15 mouse cellular contexts compared by ENCODE assay signal in genomic region chr3:141660065-141661062, GRCm38 (mm10).
DNase-seq lines count a peak whose midpoint lies in the region; ATAC-seq and TF ChIP-seq lines count a peak whose summit lies in the region.
"Had no signal": no experiment of that assay in that cellular context is flagged by ENCODE, and none has a peak within 500 bp of the region (broad histone marks: within the 10 kb centered on the region; RNA-seq: fewer than 3 reads in every experiment).

No protein-coding gene starts in this region.

- H3K27ac ChIP-seq in heart, embryonic 11.5 days (ENCODE audit: low read depth, low read length) = no peak overlapping the region
- no peak overlapping the region for H3K27ac ChIP-seq in kidney, postnatal 0 days
- H3K27ac ChIP-seq in thymus, adult 2 months (ENCODE audit: control insufficient read depth, insufficient read depth, low read length) = no peak overlapping the region
- H3K27ac ChIP-seq: embryonic facial prominence, embryonic 13.5 days; forebrain, embryonic 10.5 days; liver, embryonic 14.5 days; neural tube, embryonic 13.5 days had no signal

- no peak for TF ChIP-seq POLR2A in thymus, adult 2 months (IDR thresholded peaks at IDR 0.05; ENCODE audit: control insufficient read depth, extremely low read depth, insufficient read depth, low read length, poor library complexity)

- H3K4me3 ChIP-seq in heart, embryonic 11.5 days (ENCODE audit: low read depth, low read length) = no peak overlapping the region
- H3K4me3 ChIP-seq in kidney, postnatal 0 days (replicated peaks; ENCODE audit: low read depth, low read length) = no peak overlapping the region
- H3K4me3 ChIP-seq in thymus, adult 2 months (ENCODE audit: control insufficient read depth, insufficient read depth, low read length) = no peak overlapping the region
- H3K4me3 ChIP-seq: embryonic facial prominence, embryonic 13.5 days; forebrain, embryonic 10.5 days; megakaryocyte, embryonic 14.5 days; neural tube, embryonic 13.5 days had no signal

- peak; percentile 63; the same call in 1 of the 2 replicates for ATAC-seq in heart, embryonic 11.5 days (replicated peaks; ENCODE audit: insufficient number of reproducible peaks, low FRiP score, low TSS enrichment)
- peak; percentile 94 for ATAC-seq in kidney, postnatal 0 days (replicated peaks; ENCODE audit: low FRiP score, low read depth)
- ATAC-seq in granulocyte monocyte progenitor cell, adult 5-6 weeks (replicated peaks; ENCODE audit: poor library complexity, severe bottlenecking) = peak; percentile 14; the same call in 1 of the 2 replicates

- no peaks in the 10 kb centered on the region for H3K36me3 ChIP-seq in heart, embryonic 11.5 days (ENCODE audit: control insufficient read depth, insufficient read depth, low read length)
- no peaks in the 10 kb centered on the region for H3K36me3 ChIP-seq in kidney, postnatal 0 days (ENCODE audit: insufficient read depth, low read length)
- no peaks in the 10 kb centered on the region for H3K36me3 ChIP-seq in thymus, adult 2 months (ENCODE audit: control insufficient read depth, insufficient read depth, low read length)
- H3K36me3 ChIP-seq: embryonic facial prominence, embryonic 13.5 days; forebrain, embryonic 10.5 days; neural tube, embryonic 13.5 days had no signal

- intact Hi-C loops in heart, postnatal 36 days (cut with DNase I) = no loop called here

- H3K27me3 ChIP-seq in heart, embryonic 11.5 days (ENCODE audit: control insufficient read depth, insufficient read depth, low read length) = no peaks in the 10 kb centered on the region
- H3K27me3 ChIP-seq in kidney, postnatal 0 days (ENCODE audit: insufficient read depth, low read length) = no peaks in the 10 kb centered on the region
- no peaks in the 10 kb centered on the region for H3K27me3 ChIP-seq in thymus, adult 2 months (ENCODE audit: control insufficient read depth, insufficient read depth, low read length)
- H3K27me3 ChIP-seq: embryonic facial prominence, embryonic 13.5 days; megakaryocyte, embryonic 14.5 days; neural tube, embryonic 13.5 days had no signal

- H3K9ac ChIP-seq in heart, embryonic 11.5 days (ENCODE audit: low read depth, low read length) = no peak overlapping the region
- H3K9ac ChIP-seq in kidney, postnatal 0 days (ENCODE audit: low read depth, low read length) = no peak overlapping the region
- H3K9ac ChIP-seq: embryonic facial prominence, embryonic 13.5 days; liver, embryonic 14.5 days; neural tube, embryonic 13.5 days had no signal

- 0 out of 2 replicates have a peak overlapping the region, but pooled peaks have one; percentile 11 for H3K4me2 ChIP-seq in heart, embryonic 11.5 days
- peak overlapping the region; percentile 33 for H3K4me2 ChIP-seq in kidney, postnatal 0 days (ENCODE audit: low read length)
- H3K4me2 ChIP-seq: embryonic facial prominence, embryonic 13.5 days; neural tube, embryonic 13.5 days had no signal

- no peaks in the 10 kb centered on the region; the same call in 1 of the 2 replicates for H3K4me1 ChIP-seq in heart, embryonic 11.5 days (ENCODE audit: control insufficient read depth, insufficient read depth, low read length)
- 0 out of 2 replicates have a peak, but pooled peaks cover 2% of the 10 kb centered on the region for H3K4me1 ChIP-seq in kidney, postnatal 0 days (replicated peaks; ENCODE audit: insufficient read depth, low read length)
- H3K4me1 ChIP-seq in thymus, adult 2 months (replicated peaks; ENCODE audit: control insufficient read depth, insufficient read depth, low read length) = no peaks in the 10 kb centered on the region
- H3K4me1 ChIP-seq: megakaryocyte, embryonic 14.5 days had no signal

- TF ChIP-seq CTCF in kidney, postnatal 0 days (IDR thresholded peaks at IDR 0.05; ENCODE audit: low read depth) = no peak
- no peak for TF ChIP-seq CTCF in thymus, adult 2 months (IDR thresholded peaks at IDR 0.05; ENCODE audit: borderline replicate concordance, control insufficient read depth, extremely low read depth, insufficient read depth, low read length, poor library complexity)

- 44% methylated on average over 15 of the region's 15 CpGs for WGBS in heart, embryonic 11.5 days (ENCODE audit: insufficient replicate concordance)
- WGBS in kidney, postnatal 0 days = 15% methylated on average over 15 of the region's 15 CpGs
- 50% methylated on average over 15 of the region's 15 CpGs for WGBS in thymus, adult 2 months

- DNase-seq in heart, postnatal 36 days = no peak
- DNase-seq in kidney, postnatal 0 days (ENCODE audit: low spot score) = peak; percentile 91
- DNase-seq in kidney, postnatal 25 days = no peak
- DNase-seq in lung, postnatal 10 days = peak; percentile 10
- no peak for DNase-seq in thymus, adult 2 months
- DNase-seq: cerebellum, adult 9-10 months; gastrocnemius, postnatal 10 days; right cerebral cortex, postnatal 4 days had no signal

- H3K9me3 ChIP-seq in heart, embryonic 11.5 days (replicated peaks; ENCODE audit: control insufficient read depth, low read length) = no peaks in the 10 kb centered on the region
- H3K9me3 ChIP-seq in kidney, postnatal 0 days (replicated peaks; ENCODE audit: low read length) = no peaks in the 10 kb centered on the region
- H3K9me3 ChIP-seq: embryonic facial prominence, embryonic 13.5 days; forebrain, embryonic 10.5 days; neural tube, embryonic 13.5 days had no signal

Comparison
In these comparisons a context has a peak if more than half of its experiments do, and no peak if none do; other contexts are left out.
1. DNase-seq: peak in kidney, postnatal 0 days (single experiment) and lung, postnatal 10 days (single experiment); none in heart, postnatal 36 days (0 of 2), kidney, postnatal 25 days (0 of 2) and thymus, adult 2 months (single experiment).
2. ATAC-seq: peak in every context shown above with its lines; median percentile 94 in kidney, postnatal 0 days; 63 in heart, embryonic 11.5 days; 14 in granulocyte monocyte progenitor cell, adult 5-6 weeks.